Mouse (Mus musculus): ENCODE measurements around the gene Ctbs. TPM values are rescaled to one million over a fixed set of nuclear protein-coding genes. Genes with fewer than 3 reads are reported as not detected.

Gene Ctbs
- polyA plus RNA-seq, 1 experiment from 2014 or later: 5.3 TPM

GRCm38 (mm10) chr3:146440011-146440410, 9.6 kb upstream of the Ctbs start:
- Histone ChIP-seq H3K4me3 (ENCODE audit: low read depth, low read length) (no peak overlapping the region), H3K9ac (replicated peaks; ENCODE audit: low read depth, low read length) (no peak overlapping the region), H3K4me2 (ENCODE audit: low read depth, low read length) (no peak overlapping the region), H3K4me1 (ENCODE audit: control insufficient read depth, insufficient read depth, low read length) (no peaks in the 10 kb centered on the region), H3K27ac (ENCODE audit: low read depth, low read length) (no peak overlapping the region), H3K27me3 (ENCODE audit: control insufficient read depth, insufficient read depth, low read length) (no peaks in the 10 kb centered on the region), H3K9me3 (ENCODE audit: control insufficient read depth, low read length) (no peaks in the 10 kb centered on the region), H3K36me3 (ENCODE audit: control insufficient read depth, insufficient read depth, low read length) (peaks cover 15% of the 10 kb centered on the region)
- 95% methylated on average over 12 of the region's 12 CpGs for WGBS
- ATAC-seq (ENCODE audit: low read depth): no peak

- Histone ChIP-seq H3K36me3 (ENCODE audit: control insufficient read depth, insufficient read depth, low read length) (peaks cover 15% of the 10 kb centered on the region), H3K4me1 (ENCODE audit: control insufficient read depth, insufficient read depth, low read length) (no peaks in the 10 kb centered on the region), H3K4me2 (ENCODE audit: low read depth, low read length) (no peak overlapping the region), H3K4me3 (ENCODE audit: low read depth, low read length) (no peak overlapping the region), H3K9ac (replicated peaks; ENCODE audit: low read depth, low read length) (no peak overlapping the region), H3K27ac (ENCODE audit: low read depth, low read length) (no peak overlapping the region), H3K27me3 (ENCODE audit: control insufficient read depth, insufficient read depth, low read length) (no peaks in the 10 kb centered on the region), H3K9me3 (ENCODE audit: control insufficient read depth, low read length) (no peaks in the 10 kb centered on the region)
- no peak for ATAC-seq (ENCODE audit: low read depth)
- 85% methylated on average over 7 of the region's 7 CpGs for WGBS
These were observed 9.2 kb upstream of the Ctbs start for GRCm38 (mm10) chr3:146440422-146440821.

- Histone ChIP-seq H3K9me3 (ENCODE audit: control insufficient read depth, low read length) (no peaks in the 10 kb centered on the region), H3K9ac (replicated peaks; ENCODE audit: low read depth, low read length) (no peak overlapping the region), H3K36me3 (ENCODE audit: control insufficient read depth, insufficient read depth, low read length) (peaks cover 11% of the 10 kb centered on the region), H3K4me3 (ENCODE audit: low read depth, low read length) (no peak overlapping the region), H3K4me1 (ENCODE audit: control insufficient read depth, insufficient read depth, low read length) (no peaks in the 10 kb centered on the region), H3K27me3 (ENCODE audit: control insufficient read depth, insufficient read depth, low read length) (no peaks in the 10 kb centered on the region), H3K4me2 (ENCODE audit: low read depth, low read length) (no peak overlapping the region), H3K27ac (ENCODE audit: low read depth, low read length) (no peak overlapping the region)
- no peak for ATAC-seq (ENCODE audit: low read depth)
- WGBS: 95% methylated on average over 7 of the region's 7 CpGs
These were observed 7.1 kb upstream of the Ctbs start for GRCm38 (mm10) chr3:146442484-146442883.

GRCm38 (mm10) chr3:146442936-146443335, 6.7 kb upstream of the Ctbs start:
- Histone ChIP-seq H3K4me2 (ENCODE audit: low read depth, low read length) (no peak overlapping the region), H3K9ac (replicated peaks; ENCODE audit: low read depth, low read length) (no peak overlapping the region), H3K4me1 (ENCODE audit: control insufficient read depth, insufficient read depth, low read length) (no peaks in the 10 kb centered on the region), H3K36me3 (ENCODE audit: control insufficient read depth, insufficient read depth, low read length) (peaks cover 10% of the 10 kb centered on the region), H3K9me3 (ENCODE audit: control insufficient read depth, low read length) (no peaks in the 10 kb centered on the region), H3K27ac (ENCODE audit: low read depth, low read length) (no peak overlapping the region), H3K27me3 (ENCODE audit: control insufficient read depth, insufficient read depth, low read length) (no peaks in the 10 kb centered on the region), H3K4me3 (ENCODE audit: low read depth, low read length) (no peak overlapping the region)
- no peak for ATAC-seq (ENCODE audit: low read depth)
- WGBS: 96% methylated on average over 8 of the region's 8 CpGs

- Histone ChIP-seq H3K4me1 (ENCODE audit: control insufficient read depth, insufficient read depth, low read length) (no peaks in the 10 kb centered on the region), H3K27me3 (ENCODE audit: control insufficient read depth, insufficient read depth, low read length) (no peaks in the 10 kb centered on the region), H3K9me3 (ENCODE audit: control insufficient read depth, low read length) (no peaks in the 10 kb centered on the region), H3K4me3 (ENCODE audit: low read depth, low read length) (no peak overlapping the region), H3K27ac (ENCODE audit: low read depth, low read length) (no peak overlapping the region), H3K9ac (replicated peaks; ENCODE audit: low read depth, low read length) (no peak overlapping the region), H3K36me3 (ENCODE audit: control insufficient read depth, insufficient read depth, low read length) (peaks cover 7% of the 10 kb centered on the region; the same call in 1 of the 2 replicates), H3K4me2 (ENCODE audit: low read depth, low read length) (no peak overlapping the region)
- ATAC-seq (ENCODE audit: low read depth): no peak
- WGBS: 89% methylated on average over 7 of the region's 7 CpGs
These were observed 6.2 kb upstream of the Ctbs start for GRCm38 (mm10) chr3:146443380-146443779.

DNA sequence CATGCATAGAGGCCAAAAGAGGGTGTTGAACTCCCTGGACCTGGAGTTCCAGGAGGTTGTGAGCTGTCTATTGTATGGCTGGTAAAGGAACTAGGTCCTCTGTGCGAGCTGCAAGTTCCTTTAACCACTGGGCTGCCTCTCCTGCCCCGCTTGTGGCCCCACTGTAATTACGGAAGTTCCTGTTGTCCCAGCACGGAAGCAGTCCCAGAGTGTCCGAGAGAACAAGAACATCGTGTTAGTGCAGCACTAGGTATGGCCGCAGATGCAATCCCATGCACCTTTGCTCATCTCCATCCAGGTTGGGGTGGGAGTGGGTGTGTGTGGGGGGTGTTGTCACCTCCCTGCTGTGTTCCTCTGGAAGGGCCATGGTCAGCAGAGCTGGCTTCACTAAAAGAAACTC, 4.7 kb upstream of the Ctbs start:
- H3K4me3 ChIP-seq (ENCODE audit: low read depth, low read length): no peak overlapping the region
- no peak overlapping the region for H3K4me2 ChIP-seq (ENCODE audit: low read depth, low read length)
- no peak overlapping the region for H3K27ac ChIP-seq (ENCODE audit: low read depth, low read length)
- no peaks in the 10 kb centered on the region for H3K4me1 ChIP-seq (ENCODE audit: control insufficient read depth, insufficient read depth, low read length)
- no peaks in the 10 kb centered on the region for H3K9me3 ChIP-seq (ENCODE audit: control insufficient read depth, low read length)
- no peaks in the 10 kb centered on the region for H3K27me3 ChIP-seq (ENCODE audit: control insufficient read depth, insufficient read depth, low read length)
- ATAC-seq (ENCODE audit: low read depth): no peak
- 95% methylated on average over 7 of the region's 7 CpGs for WGBS
- H3K36me3 ChIP-seq (ENCODE audit: control insufficient read depth, insufficient read depth, low read length): peaks cover 3% of the 10 kb centered on the region; the same call in 1 of the 2 replicates
- H3K9ac ChIP-seq (replicated peaks; ENCODE audit: low read depth, low read length): no peak overlapping the region

DNA sequence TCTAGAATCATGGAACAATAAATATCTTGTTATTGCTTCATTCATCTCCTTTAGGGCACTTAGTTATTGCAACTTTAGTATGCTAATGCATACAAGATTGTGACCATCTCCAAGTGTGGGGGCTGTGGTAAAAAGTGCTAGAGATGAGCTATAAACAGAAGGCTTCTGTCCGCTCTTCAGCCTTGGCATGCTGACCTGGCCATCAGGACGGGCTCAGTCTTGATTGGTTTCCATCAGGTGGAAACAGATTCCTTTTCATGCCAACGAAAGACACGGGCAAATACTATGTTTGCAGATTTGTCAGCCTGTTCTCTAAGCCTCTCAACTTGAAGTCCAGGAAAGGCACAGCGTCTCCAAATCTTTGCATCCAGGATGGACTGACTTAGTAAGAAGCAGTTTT, 2.4 kb upstream of the Ctbs start:
- no peak overlapping the region for H3K9ac ChIP-seq (replicated peaks; ENCODE audit: low read depth, low read length)
- no peaks in the 10 kb centered on the region for H3K9me3 ChIP-seq (ENCODE audit: control insufficient read depth, low read length)
- H3K36me3 ChIP-seq (ENCODE audit: control insufficient read depth, insufficient read depth, low read length): no peaks in the 10 kb centered on the region
- no peaks in the 10 kb centered on the region for H3K27me3 ChIP-seq (ENCODE audit: control insufficient read depth, insufficient read depth, low read length)
- H3K4me2 ChIP-seq (ENCODE audit: low read depth, low read length): no peak overlapping the region
- H3K27ac ChIP-seq (ENCODE audit: low read depth, low read length): no peak overlapping the region
- 93% methylated on average over 5 of the region's 5 CpGs for WGBS
- no peaks in the 10 kb centered on the region for H3K4me1 ChIP-seq (ENCODE audit: control insufficient read depth, insufficient read depth, low read length)
- no peak overlapping the region for H3K4me3 ChIP-seq (ENCODE audit: low read depth, low read length)
- no peak for ATAC-seq (ENCODE audit: low read depth)

- Histone ChIP-seq H3K9me3 (ENCODE audit: control insufficient read depth, low read length) (no peaks in the 10 kb centered on the region), H3K36me3 (ENCODE audit: control insufficient read depth, insufficient read depth, low read length) (no peaks in the 10 kb centered on the region), H3K9ac (replicated peaks; ENCODE audit: low read depth, low read length) (no peak overlapping the region), H3K4me1 (ENCODE audit: control insufficient read depth, insufficient read depth, low read length) (no peaks in the 10 kb centered on the region), H3K4me3 (ENCODE audit: low read depth, low read length) (no peak overlapping the region), H3K27me3 (ENCODE audit: control insufficient read depth, insufficient read depth, low read length) (no peaks in the 10 kb centered on the region), H3K27ac (ENCODE audit: low read depth, low read length) (no peak overlapping the region), H3K4me2 (ENCODE audit: low read depth, low read length) (no peak overlapping the region)
- WGBS: 86% methylated on average over 3 of the region's 3 CpGs
- no peak for ATAC-seq (ENCODE audit: low read depth)
These were observed 2.0 kb upstream of the Ctbs start for GRCm38 (mm10) chr3:146447598-146447997.

DNA sequence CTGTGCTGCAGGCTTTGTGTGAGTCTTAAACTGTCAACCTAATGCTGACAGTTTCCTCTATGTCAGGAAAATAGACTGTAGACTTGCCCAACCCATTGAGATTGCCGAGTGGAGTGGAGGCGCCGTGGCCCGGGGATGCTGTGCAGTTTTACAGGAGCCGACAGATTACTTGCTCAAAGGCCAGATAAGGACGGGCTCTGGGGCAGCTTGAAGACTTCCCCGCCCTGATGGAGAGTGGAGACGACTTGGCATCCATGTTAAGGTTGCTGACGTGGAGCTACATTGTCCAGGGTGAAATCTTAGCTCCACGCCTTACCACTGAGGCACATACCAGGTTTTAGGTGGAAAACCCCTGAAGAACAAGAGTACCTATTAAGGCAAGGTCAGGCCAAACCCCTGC, 1.2 kb upstream of the Ctbs start:
- no peaks in the 10 kb centered on the region for H3K9me3 ChIP-seq (ENCODE audit: control insufficient read depth, low read length)
- no peaks in the 10 kb centered on the region for H3K4me1 ChIP-seq (ENCODE audit: control insufficient read depth, insufficient read depth, low read length)
- ATAC-seq (ENCODE audit: low read depth): no peak
- H3K27ac ChIP-seq (ENCODE audit: low read depth, low read length): no peak overlapping the region
- H3K36me3 ChIP-seq (ENCODE audit: control insufficient read depth, insufficient read depth, low read length): no peaks in the 10 kb centered on the region
- no peak overlapping the region for H3K4me2 ChIP-seq (ENCODE audit: low read depth, low read length)
- no peaks in the 10 kb centered on the region for H3K27me3 ChIP-seq (ENCODE audit: control insufficient read depth, insufficient read depth, low read length)
- H3K9ac ChIP-seq (replicated peaks; ENCODE audit: low read depth, low read length): no peak overlapping the region
- whole genome bisulfite sequencing: 94% methylated on average over 10 of the region's 10 CpGs
- H3K4me3 ChIP-seq (ENCODE audit: low read depth, low read length): no peak overlapping the region

DNA sequence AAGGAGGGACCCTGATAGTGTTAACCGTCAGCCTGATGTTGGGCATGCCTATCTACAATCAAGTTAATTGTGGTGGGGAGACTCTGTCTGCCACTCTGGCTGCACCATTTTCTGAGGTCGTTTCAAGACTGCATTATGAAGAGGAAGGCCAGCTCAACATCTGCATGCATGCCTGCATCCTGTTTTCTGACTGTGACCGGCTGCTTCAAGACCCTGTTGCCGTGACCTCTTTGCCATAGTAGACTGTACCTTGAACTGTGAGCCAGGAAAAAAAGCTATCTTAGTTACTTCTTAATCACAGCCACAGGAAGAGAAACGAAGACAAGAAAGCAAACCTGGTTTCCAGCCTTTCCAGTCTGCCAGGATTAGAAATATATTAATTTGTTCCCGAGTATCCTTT, 626 bp upstream of the Ctbs start:
- no peak overlapping the region for H3K4me3 ChIP-seq (ENCODE audit: low read depth, low read length)
- no peaks in the 10 kb centered on the region for H3K4me1 ChIP-seq (ENCODE audit: control insufficient read depth, insufficient read depth, low read length)
- H3K36me3 ChIP-seq (ENCODE audit: control insufficient read depth, insufficient read depth, low read length): no peaks in the 10 kb centered on the region
- no peak for ATAC-seq (ENCODE audit: low read depth)
- WGBS: 65% methylated on average over 6 of the region's 6 CpGs
- H3K27ac ChIP-seq (ENCODE audit: low read depth, low read length): no peak overlapping the region
- H3K27me3 ChIP-seq (ENCODE audit: control insufficient read depth, insufficient read depth, low read length): no peaks in the 10 kb centered on the region
- H3K9me3 ChIP-seq (ENCODE audit: control insufficient read depth, low read length): no peaks in the 10 kb centered on the region
- no peak overlapping the region for H3K4me2 ChIP-seq (ENCODE audit: low read depth, low read length)
- no peak overlapping the region for H3K9ac ChIP-seq (replicated peaks; ENCODE audit: low read depth, low read length)

Measured in neural tube, embryonic 14.5 days (tissue).